Mouse (Mus musculus) forebrain, postnatal 0 days (tissue): ENCODE measurements at regions not wholly inside any gene's neighbourhood (a gene's known extent, or its start where the extent isn't known, plus 50 kb on each side); places are given as distances from the start of the nearest gene placed in this dataset.

ENCODE experiments used
- ATAC-seq: fragments of 200-750 bp; cut with Nextera tagmentation; 2 replicates; pipeline ENCODE4 v1.8.0; 2017; ENCODE audit warnings: mild to moderate bottlenecking, moderate library complexity
- DNase-seq: peaks from one replicate; pipeline ENCODE4 v3.0.0-alpha.2; 2015
- H3K27ac ChIP-seq: fragments of 300-500 bp; sonication (generic); 2 replicates; pipeline ENCODE4 v1.5.1; 2014; ENCODE audit warnings: low read depth, mild to moderate bottlenecking, antibody characterized with exemption, low read length, moderate library complexity, mixed read lengths
- H3K27me3 ChIP-seq: fragments of 300-500 bp; sonication (generic); 2 replicates; pipeline ENCODE4 v1.6.1; 2014; ENCODE audit warnings: mild to moderate bottlenecking, low read length, mixed read lengths; ENCODE audit not compliant: insufficient read depth
- H3K36me3 ChIP-seq: fragments of 300-500 bp; sonication (generic); 2 replicates; pipeline ENCODE4 v1.6.1; 2014; ENCODE audit warnings: mild to moderate bottlenecking, moderate library complexity; ENCODE audit not compliant: insufficient read depth
- H3K4me1 ChIP-seq: fragments of 300-500 bp; sonication (generic); 2 replicates; pipeline ENCODE4 v1.6.1; 2014; ENCODE audit warnings: antibody characterized with exemption; ENCODE audit not compliant: insufficient read depth
- H3K4me2 ChIP-seq: fragments of 300-500 bp; sonication (generic); 2 replicates; pipeline ENCODE4 v1.6.1; 2014; ENCODE audit warnings: low read depth, mild to moderate bottlenecking, moderate library complexity
- H3K4me3 ChIP-seq: fragments of 300-500 bp; sonication (generic); 2 replicates; pipeline ENCODE4 v1.5.1; 2014; ENCODE audit warnings: low read depth, low read length, mixed read lengths
- H3K9ac ChIP-seq: fragments of 300-500 bp; sonication (generic); 2 replicates; pipeline ENCODE4 v1.6.1; 2014; ENCODE audit warnings: mild to moderate bottlenecking
- H3K9me3 ChIP-seq: fragments of 300-500 bp; sonication (generic); 2 replicates; pipeline ENCODE4 v1.6.1; 2016; ENCODE audit warnings: low read length
- CTCF ChIP-seq: sonication (generic); IDR thresholded peaks from 2 replicates; pipeline ENCODE4 v1.5.1; 2016; ENCODE audit warnings: antibody characterized with exemption, control low read depth, low read depth
- WGBS: fragments of 180-500 bp; shearing (Covaris S2); extraction: QIAGEN DNeasy Blood & Tissue Kit; methylation state at CpG from one replicate; pipeline ENCODE4 v1.1.7; 2014; 5-methylcytosine and 5-hydroxymethylcytosine counted together

DNA sequence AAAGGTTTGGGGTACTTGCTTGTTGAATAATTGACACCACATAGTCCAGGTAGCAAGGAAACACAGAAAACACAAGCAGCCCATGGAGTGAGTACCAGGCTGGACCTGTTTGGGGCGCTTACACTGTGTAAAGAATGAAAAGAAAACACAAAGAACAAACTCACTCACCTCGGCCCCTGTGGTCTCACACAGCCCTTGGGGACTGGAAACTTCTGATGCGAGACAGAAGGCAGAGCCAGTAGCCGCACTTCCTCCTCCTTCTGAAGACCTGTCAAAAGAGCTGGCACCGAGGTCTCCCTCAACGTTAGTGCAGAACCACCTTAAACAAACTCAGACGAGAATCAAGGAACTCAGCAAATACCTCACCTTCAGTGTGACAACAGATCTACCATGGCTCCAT, 558.2 kb downstream of the Lmo4 start:
- ATAC-seq = no peak
- H3K9me3 ChIP-seq = no peaks in the 10 kb centered on the region

DNA sequence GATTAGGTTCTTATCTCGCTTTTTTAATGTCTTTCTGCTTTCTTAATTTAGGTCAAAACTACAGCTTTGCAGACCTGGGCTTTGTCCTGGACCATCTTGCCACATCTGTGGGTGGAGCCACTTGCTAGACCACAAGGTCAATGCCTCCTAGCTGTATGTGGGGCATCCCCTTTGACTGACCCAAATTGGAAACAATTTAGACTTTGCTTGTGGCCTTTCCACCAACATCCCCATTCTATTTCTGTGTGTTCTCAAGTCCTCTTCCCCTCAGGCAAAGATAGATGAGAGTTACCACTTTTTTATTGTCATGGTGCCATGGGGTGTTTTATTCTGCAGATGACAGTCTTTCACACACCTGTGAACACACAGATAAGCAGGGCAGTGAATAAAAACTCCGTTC, 572.0 kb downstream of the Lmo4 start:
- no peak for DNase-seq

More for the DNA sequence above, 558.2 kb downstream of the Lmo4 start:
- Histone ChIP-seq H3K36me3 (no peaks in the 10 kb centered on the region), H3K4me1 (no peaks in the 10 kb centered on the region), H3K27ac (no peak overlapping the region), H3K4me3 (no peak overlapping the region), H3K4me2 (no peak overlapping the region), H3K9ac (no peak overlapping the region), H3K27me3 (no peaks in the 10 kb centered on the region)
- no peak for DNase-seq
- 71% methylated on average over 7 of the region's 7 CpGs for WGBS
- TF ChIP-seq CTCF = no peak

DNA sequence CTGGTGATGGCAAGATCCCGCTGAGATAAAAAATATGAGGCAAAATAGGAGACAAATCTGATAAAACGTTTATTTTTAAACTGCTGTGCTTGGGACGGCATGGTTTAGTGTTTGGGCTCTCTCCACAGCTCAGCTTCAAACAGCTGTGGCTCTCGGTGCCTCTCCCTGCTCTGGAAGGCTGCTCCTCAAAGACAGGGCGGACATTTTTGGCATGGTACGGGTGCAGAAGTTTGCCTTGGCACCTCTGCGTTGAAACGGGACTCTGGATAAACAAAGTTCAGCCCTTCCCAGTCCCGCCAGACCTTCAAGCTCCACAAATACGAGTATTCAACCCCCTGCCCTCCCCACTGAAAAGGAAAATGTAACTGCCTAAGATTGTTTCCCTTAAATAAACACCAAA, 573.8 kb downstream of the Lmo4 start:
- Histone ChIP-seq H3K4me2 (no peak overlapping the region), H3K36me3 (no peaks in the 10 kb centered on the region), H3K4me3 (no peak overlapping the region), H3K4me1 (no peaks in the 10 kb centered on the region), H3K27ac (no peak overlapping the region), H3K9ac (no peak overlapping the region), H3K9me3 (no peaks in the 10 kb centered on the region), H3K27me3 (no peaks in the 10 kb centered on the region)
- ATAC-seq (no peak), DNase-seq (no peak)
- 68% methylated on average over 10 of the region's 10 CpGs for WGBS
- TF ChIP-seq CTCF = no peak

More for the DNA sequence above, 572.0 kb downstream of the Lmo4 start:
- no peak overlapping the region for H3K4me3 ChIP-seq
- H3K4me2 ChIP-seq = no peak overlapping the region
- H3K36me3 ChIP-seq = no peaks in the 10 kb centered on the region
- H3K9ac ChIP-seq = no peak overlapping the region
- 62% methylated on average over 2 of the region's 2 CpGs for WGBS
- no peak for ATAC-seq
- H3K9me3 ChIP-seq = no peaks in the 10 kb centered on the region
- H3K27me3 ChIP-seq = no peaks in the 10 kb centered on the region
- H3K4me1 ChIP-seq = no peaks in the 10 kb centered on the region
- no peak overlapping the region for H3K27ac ChIP-seq
- TF ChIP-seq CTCF = no peak

DNA sequence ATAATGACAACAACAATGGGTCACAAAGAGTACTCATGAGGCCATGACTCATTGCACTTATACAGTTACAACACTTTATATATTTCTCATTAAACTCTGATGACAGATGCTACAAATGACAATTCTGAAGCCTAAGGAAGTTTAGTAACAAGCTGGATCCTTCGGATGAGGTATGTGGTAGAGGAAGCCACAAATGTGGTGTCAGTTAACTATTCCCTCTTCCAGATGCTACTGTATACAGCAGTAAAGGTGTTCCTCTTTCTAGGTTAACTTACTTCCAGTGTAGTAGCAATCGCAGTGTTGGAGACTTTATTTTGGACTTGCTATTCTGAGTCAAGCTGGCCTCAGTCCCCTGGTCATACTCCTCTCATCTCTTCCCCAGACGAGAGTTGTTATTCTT, 580.1 kb downstream of the Lmo4 start:
- H3K4me1 ChIP-seq = no peaks in the 10 kb centered on the region
- no peaks in the 10 kb centered on the region for H3K27me3 ChIP-seq
- DNase-seq = no peak
- no peak overlapping the region for H3K9ac ChIP-seq
- no peaks in the 10 kb centered on the region for H3K9me3 ChIP-seq
- no peak overlapping the region for H3K4me3 ChIP-seq
- ATAC-seq = no peak
- H3K4me2 ChIP-seq = no peak overlapping the region
- 90% methylated on average over 3 of the region's 3 CpGs for WGBS
- H3K27ac ChIP-seq = no peak overlapping the region
- TF ChIP-seq CTCF = no peak
- no peaks in the 10 kb centered on the region for H3K36me3 ChIP-seq

DNA sequence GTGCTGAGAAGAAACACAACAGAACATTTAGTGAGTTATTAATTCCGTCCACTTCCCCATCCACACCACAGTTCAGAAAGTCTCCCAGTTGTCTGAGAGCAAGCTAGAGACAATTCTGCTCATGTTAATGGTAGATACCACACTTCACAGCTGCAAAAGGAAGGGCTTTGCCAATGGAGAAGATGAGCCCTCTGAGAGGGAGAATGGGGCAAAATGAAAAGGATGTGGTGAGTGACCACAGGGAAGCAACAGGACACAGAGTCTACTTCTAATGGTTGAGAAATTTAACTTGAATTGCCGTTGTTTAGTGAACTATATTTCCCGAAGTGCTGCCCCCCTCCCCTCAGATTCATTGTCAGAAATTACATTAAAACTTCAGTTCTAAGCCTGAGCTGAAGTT, 582.7 kb downstream of the Lmo4 start:
- no peaks in the 10 kb centered on the region for H3K9me3 ChIP-seq
- H3K9ac ChIP-seq = no peak overlapping the region
- no peak overlapping the region for H3K4me3 ChIP-seq
- H3K36me3 ChIP-seq = no peaks in the 10 kb centered on the region
- DNase-seq = no peak
- no peaks in the 10 kb centered on the region for H3K4me1 ChIP-seq
- no peak for TF ChIP-seq CTCF
- no peak for ATAC-seq
- no peak overlapping the region for H3K27ac ChIP-seq
- 86% methylated on average over 3 of the region's 3 CpGs for WGBS
- H3K27me3 ChIP-seq = no peaks in the 10 kb centered on the region
- H3K4me2 ChIP-seq = no peak overlapping the region

DNA sequence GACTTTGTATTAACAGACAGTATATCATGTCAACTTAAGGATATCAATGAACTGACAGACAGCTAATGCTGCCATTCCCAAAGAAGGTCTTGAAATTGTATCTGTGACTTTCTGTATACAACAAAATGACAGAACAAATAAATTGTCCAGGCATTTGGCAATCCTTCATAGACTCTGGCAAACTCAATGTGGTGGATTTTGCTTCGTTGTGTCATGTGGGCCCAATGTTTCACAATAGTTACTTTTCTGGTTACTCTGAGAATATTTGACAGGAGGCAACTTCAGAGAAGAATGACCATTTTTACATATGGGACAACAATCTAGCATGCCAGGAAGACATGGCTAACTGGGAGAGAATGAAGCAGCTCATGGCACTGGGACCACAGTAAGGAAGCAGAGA, 585.9 kb downstream of the Lmo4 start:
- no peak overlapping the region for H3K27ac ChIP-seq
- no peak overlapping the region for H3K4me2 ChIP-seq
- no peaks in the 10 kb centered on the region for H3K36me3 ChIP-seq
- DNase-seq = no peak
- ATAC-seq = no peak
- no peak overlapping the region for H3K9ac ChIP-seq
- TF ChIP-seq CTCF = no peak
- H3K27me3 ChIP-seq = no peaks in the 10 kb centered on the region
- no peaks in the 10 kb centered on the region for H3K9me3 ChIP-seq
- WGBS = 80% methylated on average over 1 of the region's 1 CpGs
- H3K4me3 ChIP-seq = no peak overlapping the region
- H3K4me1 ChIP-seq = no peaks in the 10 kb centered on the region

DNA sequence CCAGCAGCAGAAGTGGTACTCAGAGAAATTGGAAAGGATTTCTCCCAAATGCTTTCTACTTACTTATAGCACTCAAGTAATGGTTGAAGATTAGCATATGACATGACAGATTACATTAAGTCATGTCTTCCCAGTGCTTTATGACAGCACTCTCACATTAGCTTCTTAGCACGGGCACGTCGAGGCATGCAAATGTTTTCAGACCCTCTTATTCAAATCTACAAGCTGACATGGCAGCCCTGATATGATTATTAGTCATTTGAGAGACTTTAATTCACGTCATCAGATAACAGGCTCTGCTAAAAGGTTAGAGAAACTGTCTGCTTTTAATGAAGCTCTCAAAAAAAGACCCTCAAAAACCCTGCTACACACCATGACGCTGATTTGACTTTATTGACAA, 590.1 kb downstream of the Lmo4 start:
- 42% methylated on average over 5 of the region's 5 CpGs for WGBS
- Histone ChIP-seq H3K4me1 (no peaks in the 10 kb centered on the region), H3K9ac (no peak overlapping the region), H3K27ac (no peak overlapping the region), H3K27me3 (no peaks in the 10 kb centered on the region), H3K4me3 (no peak overlapping the region), H3K9me3 (no peaks in the 10 kb centered on the region), H3K36me3 (no peaks in the 10 kb centered on the region), H3K4me2 (no peak overlapping the region)
- DNase-seq (no peak), ATAC-seq (peak; percentile 85; the same call in 1 of the 2 replicates)
- no peak for TF ChIP-seq CTCF

DNA sequence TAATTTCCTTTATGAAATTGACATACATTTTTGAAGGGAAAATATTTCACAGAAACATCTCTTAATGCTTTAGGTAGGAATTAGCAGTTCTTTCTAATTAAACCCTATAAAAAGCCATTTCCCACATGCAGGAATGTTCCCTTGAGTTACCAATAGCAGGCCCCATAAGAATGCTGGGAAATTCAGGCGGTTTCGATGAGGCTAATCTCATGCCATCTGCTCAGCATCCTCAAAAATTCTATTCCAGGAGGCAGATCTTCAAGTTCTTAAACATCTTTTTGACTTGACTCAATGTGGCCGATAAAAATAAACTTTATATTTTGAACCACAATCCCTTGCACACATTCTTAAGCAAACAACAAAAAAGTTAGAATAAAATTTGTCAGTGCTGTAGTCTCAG, 591.0 kb downstream of the Lmo4 start:
- no peak overlapping the region for H3K4me3 ChIP-seq
- H3K4me1 ChIP-seq = no peaks in the 10 kb centered on the region
- H3K27me3 ChIP-seq = no peaks in the 10 kb centered on the region
- 92% methylated on average over 3 of the region's 3 CpGs for WGBS
- H3K9me3 ChIP-seq = no peaks in the 10 kb centered on the region
- no peak overlapping the region for H3K27ac ChIP-seq
- ATAC-seq (no peak), DNase-seq (no peak)
- H3K9ac ChIP-seq = no peak overlapping the region
- H3K4me2 ChIP-seq = no peak overlapping the region
- H3K36me3 ChIP-seq = no peaks in the 10 kb centered on the region
- no peak for TF ChIP-seq CTCF
